Mouse (Mus musculus): ENCODE measurements around the gene Dgat2. TPM values are rescaled to one million over a fixed set of nuclear protein-coding genes. Genes with fewer than 3 reads are reported as not detected.

Gene Dgat2
- 405 TPM for polyA plus RNA-seq (2014; fragmentation: Illumina TruSeq; extraction: RNeasy Lipid Tissue Mini Kit (QIAGEN cat#74804); ENCODE audit: low read depth, low replicate concordance)

DNA sequence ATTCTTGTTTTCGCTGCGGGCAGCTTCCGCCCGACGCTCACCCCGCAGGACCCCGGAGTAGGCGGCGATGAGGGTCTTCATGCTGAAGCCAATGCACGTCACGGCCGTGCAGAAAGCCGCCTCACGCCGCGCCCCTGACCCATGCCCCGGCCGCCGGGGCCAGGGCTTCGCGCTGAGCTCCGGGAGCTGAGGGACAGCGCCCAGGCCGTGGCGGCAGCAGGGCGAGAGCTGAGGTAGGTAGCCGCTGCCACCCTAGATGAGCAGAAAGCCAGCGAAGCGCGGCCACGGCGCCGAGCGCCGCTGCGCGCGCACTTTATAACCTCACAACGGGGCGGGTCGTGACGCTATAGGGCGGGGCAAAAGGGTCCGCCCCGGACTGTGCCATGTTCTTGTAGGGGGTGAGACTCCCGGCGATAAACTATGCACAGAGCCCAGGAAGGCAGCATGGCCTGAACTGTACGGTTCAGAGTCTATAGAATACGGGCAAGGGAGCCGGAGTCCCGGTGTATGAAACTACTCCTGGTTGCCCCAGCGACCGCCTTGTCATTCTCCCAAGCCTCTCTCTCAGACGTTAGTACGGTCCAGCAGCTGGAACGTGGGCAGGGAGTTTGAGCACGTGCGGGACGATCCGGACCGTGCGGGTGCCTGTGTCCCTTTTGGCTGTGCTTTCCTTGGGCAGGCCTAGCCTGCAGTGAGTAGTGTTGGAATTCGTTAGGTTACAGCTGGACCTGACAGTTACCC is at the start of gene Dgat2:
TSS of gene Dgat2 (minus strand) at position 288 of the 741 bp plus-strand sequence.

DNA sequence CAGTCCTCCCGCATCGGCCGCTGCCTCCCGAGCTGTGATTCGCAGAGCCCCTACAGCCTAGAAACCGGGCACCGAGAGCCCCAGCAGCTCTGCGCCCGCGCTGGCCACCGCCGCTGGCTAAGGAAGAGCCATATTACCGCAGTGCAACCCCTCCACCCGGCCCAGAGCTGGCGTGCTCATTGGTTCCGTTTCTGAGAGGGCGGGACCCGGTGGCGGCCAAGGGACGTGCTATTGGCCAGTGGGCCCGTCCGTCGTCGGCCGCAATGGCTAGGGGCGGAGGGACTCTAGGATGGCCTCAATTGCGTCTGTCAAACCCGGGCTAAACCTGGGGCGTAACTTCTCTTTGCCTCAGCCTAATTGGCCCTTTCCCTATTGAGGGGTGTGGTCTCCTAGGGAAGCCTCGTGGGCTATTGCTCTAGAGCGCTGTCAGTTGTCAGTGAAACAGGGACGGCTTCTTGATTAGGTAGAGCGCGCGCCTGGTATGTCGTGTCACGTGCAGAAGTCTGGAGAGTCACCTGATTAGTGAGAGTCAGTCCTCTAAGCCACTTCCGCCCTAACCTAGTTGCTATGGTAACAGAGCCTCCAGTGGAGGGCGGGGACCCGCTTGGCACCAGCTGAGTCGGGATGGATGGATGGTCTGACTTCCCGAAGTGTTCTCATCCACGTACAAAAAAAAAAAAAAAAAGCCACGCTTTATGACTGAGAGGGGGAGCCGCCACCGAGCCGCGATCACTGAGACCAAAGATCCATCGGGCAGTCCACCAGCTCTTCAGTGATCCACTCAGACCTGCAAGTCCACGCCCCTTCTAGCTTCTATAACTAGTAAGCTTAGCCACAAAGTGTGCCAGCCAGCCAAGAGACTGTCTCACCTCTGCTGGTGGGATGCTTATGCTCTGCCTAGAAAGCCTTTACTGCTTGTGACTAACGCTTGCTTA is 41.3 kb downstream of the Dgat2 start, which contains the start of gene Uvrag:
TSS of gene Uvrag (minus strand) at position 158 of the 935 bp plus-strand sequence.

Other genes with a start within 250 kb of the Dgat2 start
- gene Uvrag, start 41.6 kb downstream of the Dgat2 start, polyA plus RNA-seq (2014; fragmentation: Illumina TruSeq; extraction: RNeasy Lipid Tissue Mini Kit (QIAGEN cat#74804); ENCODE audit: low read depth, low replicate concordance), result 14.7 TPM
- gene Mogat2, start 55.9 kb upstream of the Dgat2 start, polyA plus RNA-seq (2014; fragmentation: Illumina TruSeq; extraction: RNeasy Lipid Tissue Mini Kit (QIAGEN cat#74804); ENCODE audit: low read depth, low replicate concordance), result 1.1 TPM
- 4.4 TPM for gene Map6, start 84.7 kb upstream of the Dgat2 start, polyA plus RNA-seq (2014; fragmentation: Illumina TruSeq; extraction: RNeasy Lipid Tissue Mini Kit (QIAGEN cat#74804); ENCODE audit: low read depth, low replicate concordance)
- 186 TPM for gene Serpinh1, start 170.5 kb upstream of the Dgat2 start, polyA plus RNA-seq (2014; fragmentation: Illumina TruSeq; extraction: RNeasy Lipid Tissue Mini Kit (QIAGEN cat#74804); ENCODE audit: low read depth, low replicate concordance)
- 9.2 TPM for gene Gdpd5, start 198.7 kb upstream of the Dgat2 start, polyA plus RNA-seq (2014; fragmentation: Illumina TruSeq; extraction: RNeasy Lipid Tissue Mini Kit (QIAGEN cat#74804); ENCODE audit: low read depth, low replicate concordance)

Measured in adipose tissue, adult 10 weeks (tissue).